Mouse (Mus musculus) kidney, adult 2 months (tissue): ENCODE results near the gene Xkr7.

ENCODE experiments used
- CTCF ChIP-seq: fragments of 200-500 bp; conservative IDR thresholded peaks from 2 replicates; pipeline ENCODE4 v1.5.1; 2011; ENCODE audit warnings: low read depth, mild to moderate bottlenecking, control low read depth, low read length, moderate library complexity, mixed read lengths; ENCODE audit not compliant: insufficient read depth, insufficient read length
- POLR2A ChIP-seq: fragments of 200-500 bp; IDR thresholded peaks from one replicate; pipeline ENCODE4 v1.6.1; 2011; ENCODE audit warnings: low read depth, low read length, control low read depth

DNA sequence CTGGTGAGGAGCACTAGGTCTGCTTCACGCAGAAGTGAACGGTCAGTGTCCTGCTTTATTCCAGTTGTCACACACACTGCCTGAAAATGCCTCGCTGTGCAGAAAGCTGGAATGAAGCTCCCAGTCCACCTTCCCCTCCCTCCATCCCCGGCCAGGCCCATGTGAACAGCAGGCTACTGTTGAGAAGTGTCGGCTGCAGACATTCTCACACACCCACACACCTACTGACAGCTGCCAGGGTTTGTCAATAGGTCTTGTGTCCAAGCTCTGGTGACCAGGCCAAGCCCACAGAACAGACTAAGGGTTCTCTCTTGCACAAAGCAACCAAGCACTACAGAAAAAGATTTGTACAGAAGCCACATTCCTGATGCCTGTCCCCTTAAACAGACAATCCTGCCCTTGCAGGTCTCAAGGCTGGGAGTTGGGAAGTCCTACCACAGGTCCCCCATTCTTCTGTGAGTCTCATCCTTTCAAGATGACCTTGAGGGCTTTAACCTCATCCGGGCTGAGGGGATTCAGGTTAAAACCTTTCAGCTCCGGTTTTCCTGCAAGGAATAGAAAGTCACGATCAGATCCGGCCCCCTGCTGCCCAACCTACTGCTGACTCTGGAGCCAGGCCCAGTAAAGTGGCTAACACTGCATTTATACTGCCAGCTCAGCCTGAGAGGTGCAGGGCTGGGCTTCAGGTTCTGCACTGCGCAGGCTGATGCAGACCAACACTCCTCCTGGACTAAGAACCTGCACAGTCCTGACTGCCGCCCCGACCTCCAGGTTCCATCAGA is 22.3 kb upstream of the Xkr7 start:
- no peak for TF ChIP-seq POLR2A
- no peak for TF ChIP-seq CTCF
